Mouse (Mus musculus) 416B (cell line): ENCODE data around the gene Washc4.
A peak's percentile ranks its signal among the peaks of the same experiment; 100 is the strongest.

Experiments
- DNase-seq: peaks from one replicate; pipeline ENCODE4 v3.0.0; 2011; ENCODE audit warnings: low read depth

Washc4 gene

DNA sequence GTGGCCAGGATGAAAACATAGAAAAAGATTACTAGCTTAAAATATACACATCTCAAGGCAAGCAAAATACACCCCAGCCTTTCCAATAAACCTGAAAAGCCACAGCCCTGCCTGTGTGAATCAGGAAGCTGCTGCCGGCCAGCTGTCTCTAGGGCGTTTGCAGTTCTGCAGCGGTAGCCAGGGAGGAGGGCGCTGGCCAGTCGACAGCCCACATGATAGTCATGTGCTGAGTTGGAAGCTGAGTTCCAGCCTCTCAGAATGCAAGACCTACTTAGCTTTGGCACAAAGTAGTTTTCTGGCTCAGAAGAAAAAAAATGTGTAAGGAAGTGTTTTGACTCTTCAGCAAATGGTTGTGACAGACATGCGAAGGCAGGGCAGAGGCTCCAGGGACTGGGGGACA is 93.7 kb downstream of the Washc4 start:
- peak; percentile 84 for DNase-seq

DNA sequence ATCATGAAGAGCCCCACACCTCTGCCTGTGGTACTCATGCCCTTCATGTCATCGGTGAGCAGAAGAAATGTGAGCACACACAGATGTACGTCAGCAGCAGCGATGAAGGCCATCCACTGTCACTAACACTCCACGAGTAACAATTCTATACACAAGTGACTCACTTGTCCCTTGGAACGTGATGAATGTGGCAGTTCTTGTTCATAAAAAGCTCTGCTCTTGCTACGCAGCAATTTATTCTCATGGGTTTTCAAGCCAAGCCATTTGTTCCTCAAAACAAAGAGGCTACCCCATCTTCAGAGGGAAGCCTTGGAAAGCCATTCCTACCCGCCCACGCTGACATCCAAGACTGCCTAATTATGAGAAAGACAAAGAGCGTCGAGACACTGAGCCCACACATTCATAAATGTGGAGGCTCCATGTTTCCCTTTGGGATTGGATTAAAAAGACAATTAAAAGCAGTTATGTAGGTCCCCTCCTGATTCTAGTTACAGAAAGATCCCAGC is 96.4 kb downstream of the Washc4 start:
- DNase-seq, result no peak

DNA sequence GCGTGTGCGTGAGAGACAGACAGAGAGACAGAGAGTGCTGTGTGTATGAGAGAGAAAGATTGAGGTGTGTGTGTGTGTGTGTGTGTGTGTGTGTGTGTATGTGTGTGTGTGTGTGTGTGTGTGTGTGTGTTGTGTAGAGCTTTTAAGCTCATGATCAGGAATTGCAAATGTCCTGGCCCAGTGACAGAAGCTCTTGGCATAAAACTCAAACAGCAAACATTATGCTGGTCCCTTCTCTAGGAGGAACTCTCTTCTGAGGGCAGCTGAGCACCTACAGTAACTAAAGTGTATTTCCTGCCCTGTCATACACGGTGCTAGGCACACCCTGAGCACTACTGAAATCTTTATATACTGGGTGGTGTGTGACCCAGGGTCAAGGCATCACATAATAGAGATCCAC is 98.1 kb downstream of the Washc4 start:
- no peak for DNase-seq

DNA sequence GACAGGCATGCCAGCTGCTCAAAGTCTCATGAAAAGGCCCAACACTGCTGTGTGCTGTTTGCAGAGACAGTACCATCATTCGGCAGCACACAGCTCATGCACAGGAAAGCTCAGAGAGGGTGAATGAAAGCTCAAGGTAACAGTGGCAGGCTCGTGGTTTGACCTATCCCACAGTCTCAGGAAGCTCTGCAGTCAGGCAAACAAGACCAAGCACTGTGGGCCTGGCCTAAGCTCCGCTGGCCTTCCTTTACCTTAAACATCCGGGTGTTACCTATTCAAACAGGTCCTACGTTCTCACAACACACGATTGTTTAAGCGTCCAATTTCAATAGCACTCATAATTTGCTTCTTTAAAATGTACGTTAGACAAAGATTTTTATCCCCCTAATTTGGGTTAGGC is 100.6 kb downstream of the Washc4 start:
- peak; percentile 70 for DNase-seq

DNA sequence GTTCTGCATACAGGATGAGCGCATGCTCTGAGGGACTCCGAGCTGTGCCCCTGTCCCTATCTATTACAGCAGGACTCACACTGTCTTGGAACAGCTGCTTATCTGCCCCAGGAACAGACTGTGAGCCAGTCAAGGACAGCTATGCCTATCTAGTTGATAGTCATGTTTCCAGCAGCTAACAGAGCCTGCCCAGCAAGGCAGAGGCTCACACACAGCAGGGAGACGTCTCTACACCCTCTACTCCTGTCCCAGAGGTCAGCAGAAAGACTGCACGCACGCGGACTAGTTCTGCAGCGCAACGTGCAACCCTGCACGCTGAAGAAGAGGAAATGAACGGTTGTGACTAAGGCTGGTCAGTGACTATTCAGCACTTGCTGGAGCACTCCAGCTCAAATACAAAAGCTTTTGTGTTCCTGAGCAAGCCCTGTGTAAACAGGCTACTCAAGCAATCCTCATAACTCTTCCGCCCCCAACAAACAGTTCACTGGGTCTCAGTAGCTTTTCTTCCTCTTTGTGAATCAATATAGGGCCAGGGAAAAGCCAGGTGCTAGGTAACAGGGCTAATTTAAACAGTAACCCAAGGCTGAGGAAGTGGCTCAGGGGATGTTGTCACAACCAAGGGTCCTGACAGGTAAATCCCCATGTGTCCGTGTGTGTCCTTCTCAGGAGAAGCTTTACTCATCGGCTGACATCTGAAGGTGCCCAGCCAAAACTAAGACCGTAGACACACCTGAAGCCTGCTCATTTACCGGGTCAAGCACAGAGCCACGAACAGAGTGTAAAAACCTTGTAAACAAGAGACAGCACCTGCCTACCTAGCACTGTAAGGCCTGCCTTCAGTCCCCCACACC is 101.5 kb downstream of the Washc4 start:
- DNase-seq, result peak; percentile 85

DNA sequence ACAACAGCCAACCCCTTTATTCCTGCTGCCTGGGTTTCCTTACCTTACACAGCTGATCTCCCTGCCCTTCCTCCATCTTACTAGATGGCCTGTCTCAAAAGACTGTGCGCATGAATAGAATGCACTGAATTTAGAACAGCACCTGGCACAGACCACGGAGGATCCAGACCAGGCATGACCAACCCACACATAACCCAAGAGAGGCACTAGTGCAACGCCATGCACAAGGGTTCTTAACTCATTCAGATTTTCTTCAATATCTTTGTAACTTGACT is 102.1 kb downstream of the Washc4 start:
- DNase-seq, result no peak
